20 mouse cellular contexts compared by ENCODE assay signal in genomic region chr3:11094138-11094537, GRCm38 (mm10).
A peak's percentile ranks its signal among the peaks of the same experiment; 100 is the strongest.
DNase-seq lines count a peak whose midpoint lies in the region; ATAC-seq and TF ChIP-seq lines count a peak whose summit lies in the region.
"Had no signal": no experiment of that assay in that cellular context is flagged by ENCODE, and none has a peak within 500 bp of the region (broad histone marks: within the 10 kb centered on the region; RNA-seq: fewer than 3 reads in every experiment).

No protein-coding gene starts in this region.

- in situ Hi-C loops in ES-E14 (cut with MboI; ENCODE audit: low sequenced_read_pairs in 2 of 2, unreplicated experiment in 2 of 2): no loop called here

- no peaks in the 10 kb centered on the region for H3K27me3 ChIP-seq in kidney, postnatal 0 days (ENCODE audit: insufficient read depth, low read length)
- H3K27me3 ChIP-seq in kidney, adult 2 months (replicated peaks; ENCODE audit: control insufficient read depth, insufficient read depth, low read length): no peaks in the 10 kb centered on the region
- no peaks in the 10 kb centered on the region for H3K27me3 ChIP-seq in midbrain, postnatal 0 days (ENCODE audit: insufficient read depth, low read length)
- H3K27me3 ChIP-seq in midbrain, embryonic 13.5 days: no peaks in the 10 kb centered on the region
- no peaks in the 10 kb centered on the region for H3K27me3 ChIP-seq in forebrain, embryonic 16.5 days (replicated peaks; ENCODE audit: control insufficient read depth, insufficient read depth, low read length)
- H3K27me3 ChIP-seq: heart, embryonic 13.5 days; kidney, embryonic 15.5 days; stomach, embryonic 15.5 days had no signal

- H3K4me1 ChIP-seq in kidney, postnatal 0 days (replicated peaks; ENCODE audit: insufficient read depth, low read length): no peaks in the 10 kb centered on the region
- H3K4me1 ChIP-seq in kidney, adult 2 months (ENCODE audit: control insufficient read depth, insufficient read depth, low read length): no peaks in the 10 kb centered on the region
- H3K4me1 ChIP-seq in midbrain, postnatal 0 days (ENCODE audit: insufficient read depth, low read length): no peaks in the 10 kb centered on the region
- H3K4me1 ChIP-seq in midbrain, embryonic 13.5 days (replicated peaks): no peaks in the 10 kb centered on the region
- H3K4me1 ChIP-seq in ES-E14 (ENCODE audit: control insufficient read depth in 2 of 2, insufficient read depth in 2 of 2, low read length in 2 of 2, poor library complexity in 1 of 2): no peaks in the 10 kb centered on the region
- no peaks in the 10 kb centered on the region for H3K4me1 ChIP-seq in forebrain, embryonic 16.5 days (replicated peaks; ENCODE audit: control insufficient read depth, insufficient read depth, low read length)
- H3K4me1 ChIP-seq: heart, embryonic 13.5 days; kidney, embryonic 15.5 days; stomach, embryonic 15.5 days had no signal

- H3K9ac ChIP-seq in kidney, postnatal 0 days (ENCODE audit: low read depth, low read length): no peak overlapping the region
- no peak overlapping the region for H3K9ac ChIP-seq in midbrain, postnatal 0 days (replicated peaks; ENCODE audit: low read length, poor library complexity, severe bottlenecking)
- no peak overlapping the region for H3K9ac ChIP-seq in midbrain, embryonic 13.5 days (replicated peaks)
- H3K9ac ChIP-seq in ES-E14 (ENCODE audit: insufficient read depth, low read depth, low read length, poor library complexity, severe bottlenecking): no peak overlapping the region
- H3K9ac ChIP-seq in forebrain, embryonic 16.5 days (replicated peaks; ENCODE audit: low read depth, low read length): no peak overlapping the region
- H3K9ac ChIP-seq: heart, embryonic 13.5 days; kidney, embryonic 15.5 days; lung, embryonic 14.5 days; stomach, embryonic 15.5 days had no signal

- no peak overlapping the region for H3K27ac ChIP-seq in kidney, postnatal 0 days
- no peak overlapping the region for H3K27ac ChIP-seq in kidney, adult 2 months (ENCODE audit: insufficient read depth, low read depth, low read length)
- H3K27ac ChIP-seq in midbrain, postnatal 0 days (ENCODE audit: low read depth, low read length): no peak overlapping the region
- no peak overlapping the region for H3K27ac ChIP-seq in midbrain, embryonic 13.5 days
- H3K27ac ChIP-seq in ES-E14 (ENCODE audit: insufficient read depth, low read depth, low read length, poor library complexity, severe bottlenecking): no peak overlapping the region
- H3K27ac ChIP-seq in forebrain, embryonic 16.5 days (ENCODE audit: low read length): no peak overlapping the region
- H3K27ac ChIP-seq: heart, embryonic 13.5 days; kidney, embryonic 15.5 days; macrophage; stomach, embryonic 15.5 days had no signal

- H3K36me3 ChIP-seq in kidney, postnatal 0 days (ENCODE audit: insufficient read depth, low read length): no peaks in the 10 kb centered on the region
- H3K36me3 ChIP-seq in kidney, adult 2 months (ENCODE audit: control insufficient read depth, insufficient read depth, low read length): no peaks in the 10 kb centered on the region
- H3K36me3 ChIP-seq in midbrain, postnatal 0 days (ENCODE audit: insufficient read depth, low read length): no peaks in the 10 kb centered on the region
- no peaks in the 10 kb centered on the region for H3K36me3 ChIP-seq in midbrain, embryonic 13.5 days
- no peaks in the 10 kb centered on the region for H3K36me3 ChIP-seq in ES-E14 (ENCODE audit: control insufficient read depth, insufficient read depth, low read length, poor library complexity, severe bottlenecking)
- no peaks in the 10 kb centered on the region for H3K36me3 ChIP-seq in forebrain, embryonic 16.5 days (ENCODE audit: control insufficient read depth, insufficient read depth)
- H3K36me3 ChIP-seq: heart, embryonic 13.5 days; kidney, embryonic 15.5 days; stomach, embryonic 15.5 days had no signal

- H3K4me3 ChIP-seq in kidney, postnatal 0 days (replicated peaks; ENCODE audit: low read depth, low read length): no peak overlapping the region
- no peak overlapping the region for H3K4me3 ChIP-seq in kidney, adult 2 months (ENCODE audit: insufficient read depth, low read depth, low read length)
- H3K4me3 ChIP-seq in midbrain, postnatal 0 days (ENCODE audit: low read depth, low read length): no peak overlapping the region
- no peak overlapping the region for H3K4me3 ChIP-seq in midbrain, embryonic 13.5 days (replicated peaks)
- no peak overlapping the region for H3K4me3 ChIP-seq in ES-E14 (ENCODE audit: insufficient read depth in 1 of 2, low read depth in 1 of 2, low read length in 2 of 2, poor library complexity in 1 of 2, severe bottlenecking in 1 of 2)
- H3K4me3 ChIP-seq in forebrain, embryonic 16.5 days (replicated peaks; ENCODE audit: low read length): no peak overlapping the region
- H3K4me3 ChIP-seq: heart, embryonic 13.5 days; kidney, embryonic 15.5 days; stomach, embryonic 15.5 days had no signal

- no peaks in the 10 kb centered on the region for H3K9me3 ChIP-seq in kidney, postnatal 0 days (replicated peaks; ENCODE audit: low read length)
- no peaks in the 10 kb centered on the region; the same call in 1 of the 2 replicates for H3K9me3 ChIP-seq in midbrain, postnatal 0 days (ENCODE audit: low read length)
- no peaks in the 10 kb centered on the region for H3K9me3 ChIP-seq in midbrain, embryonic 13.5 days
- no peaks in the 10 kb centered on the region for H3K9me3 ChIP-seq in ES-E14 (ENCODE audit: control insufficient read depth, insufficient read depth, low read depth, low read length)
- no peaks in the 10 kb centered on the region for H3K9me3 ChIP-seq in forebrain, embryonic 16.5 days (ENCODE audit: control insufficient read depth, low read length)
- H3K9me3 ChIP-seq: heart, embryonic 13.5 days; kidney, embryonic 15.5 days; stomach, embryonic 15.5 days had no signal

- no peak for DNase-seq in kidney, postnatal 0 days (ENCODE audit: low spot score)
- DNase-seq in kidney, adult 2 months: no peak
- peak; percentile 7 for DNase-seq in midbrain, postnatal 0 days (ENCODE audit: low spot score)
- DNase-seq in ES-E14 (ENCODE audit: low read depth, low spot score): peak; percentile 15
- DNase-seq in layer of hippocampus, postnatal 14 days (ENCODE audit: low spot score in 2 of 2): peak; percentile 2 to 24
- DNase-seq: adrenal gland, postnatal 10 days; cerebellum, postnatal 14 days; lung, embryonic 14.5 days; spleen, adult 18-20 months; thymus, postnatal 14 days had no signal

- WGBS in kidney, postnatal 0 days: 66% methylated on average over 3 of the region's 3 CpGs
- 70% methylated on average over 3 of the region's 3 CpGs for WGBS in kidney, adult 2 months
- 62% methylated on average over 3 of the region's 3 CpGs for WGBS in midbrain, postnatal 0 days
- 78% methylated on average over 3 of the region's 3 CpGs for WGBS in midbrain, embryonic 13.5 days
- 71% methylated on average over 3 of the region's 3 CpGs for WGBS in forebrain, embryonic 16.5 days

- no peak for TF ChIP-seq POLR2A in kidney, adult 2 months (IDR thresholded peaks at IDR 0.05; ENCODE audit: low read depth, low read length)

- peak; percentile 33; the same call in 1 of the 2 replicates for TF ChIP-seq CTCF in kidney, postnatal 0 days (IDR thresholded peaks at IDR 0.05; ENCODE audit: low read depth)
- no peak for TF ChIP-seq CTCF in kidney, adult 2 months (conservative IDR thresholded peaks at IDR 0.05; ENCODE audit: insufficient read depth, insufficient read length, low read depth, low read length)
- TF ChIP-seq CTCF in midbrain, postnatal 0 days (IDR thresholded peaks at IDR 0.05): peak; percentile 35

- no peak for ATAC-seq in kidney, postnatal 0 days (replicated peaks; ENCODE audit: low FRiP score, low read depth)
- ATAC-seq in midbrain, postnatal 0 days (ENCODE audit: low FRiP score): no peak
- no peak for ATAC-seq in midbrain, embryonic 13.5 days
- ATAC-seq in forebrain, embryonic 16.5 days: no peak
- ATAC-seq in megakaryocyte, adult 5-6 weeks (ENCODE audit: poor library complexity, severe bottlenecking): no peak
- ATAC-seq: inflammation-experienced regulatory T-cells, adult 6 months; midbrain, embryonic 16.5 days had no signal

- no peak overlapping the region for H3K4me2 ChIP-seq in kidney, postnatal 0 days (ENCODE audit: low read length)
- no peak overlapping the region for H3K4me2 ChIP-seq in midbrain, postnatal 0 days (ENCODE audit: low read depth, low read length, poor library complexity, severe bottlenecking)
- no peak overlapping the region for H3K4me2 ChIP-seq in midbrain, embryonic 13.5 days (replicated peaks)
- H3K4me2 ChIP-seq in forebrain, embryonic 16.5 days (ENCODE audit: low read length): no peak overlapping the region
- H3K4me2 ChIP-seq: heart, embryonic 13.5 days; kidney, embryonic 15.5 days; liver, embryonic 11.5 days; lung, embryonic 14.5 days; stomach, embryonic 15.5 days had no signal

TF ChIP-seq in ES-E14, 5 proteins besides CTCF, POLR2A, EP300 and RAD21:
- TF ChIP-seq CHD2 (IDR thresholded peaks at IDR 0.05; ENCODE audit: low read depth, low read length) (no peak), HCFC1 (IDR thresholded peaks at IDR 0.05; ENCODE audit: borderline replicate concordance, insufficient read depth, low read length) (no peak), ZC3H11A (IDR thresholded peaks at IDR 0.05; ENCODE audit: borderline replicate concordance, low read depth, low read length) (peak; percentile 79; the same call in 1 of the 2 replicates), ZNF384 (IDR thresholded peaks at IDR 0.05; ENCODE audit: low read depth, low read length) (no peak), MAFK (IDR thresholded peaks at IDR 0.05; ENCODE audit: insufficient read depth, low read depth, low read length) (no peak)

Comparison
In these comparisons a context has a peak if more than half of its experiments do, and no peak if none do; other contexts are left out.
1. DNase-seq: peak in midbrain, postnatal 0 days (single experiment), ES-E14 (single experiment) and layer of hippocampus, postnatal 14 days (2 of 2); none in kidney, postnatal 0 days (single experiment) and kidney, adult 2 months (single experiment).